Mouse (Mus musculus) spleen, adult 12 weeks (tissue): ENCODE results near the gene Cyb561d1.
A peak's percentile ranks its signal among the peaks of the same experiment; 100 is the strongest.

Source experiments
- DNase-seq: peaks from one replicate; pipeline ENCODE4 v3.0.0; 2022; ENCODE audit warnings: low spot score

Cyb561d1 gene

DNA sequence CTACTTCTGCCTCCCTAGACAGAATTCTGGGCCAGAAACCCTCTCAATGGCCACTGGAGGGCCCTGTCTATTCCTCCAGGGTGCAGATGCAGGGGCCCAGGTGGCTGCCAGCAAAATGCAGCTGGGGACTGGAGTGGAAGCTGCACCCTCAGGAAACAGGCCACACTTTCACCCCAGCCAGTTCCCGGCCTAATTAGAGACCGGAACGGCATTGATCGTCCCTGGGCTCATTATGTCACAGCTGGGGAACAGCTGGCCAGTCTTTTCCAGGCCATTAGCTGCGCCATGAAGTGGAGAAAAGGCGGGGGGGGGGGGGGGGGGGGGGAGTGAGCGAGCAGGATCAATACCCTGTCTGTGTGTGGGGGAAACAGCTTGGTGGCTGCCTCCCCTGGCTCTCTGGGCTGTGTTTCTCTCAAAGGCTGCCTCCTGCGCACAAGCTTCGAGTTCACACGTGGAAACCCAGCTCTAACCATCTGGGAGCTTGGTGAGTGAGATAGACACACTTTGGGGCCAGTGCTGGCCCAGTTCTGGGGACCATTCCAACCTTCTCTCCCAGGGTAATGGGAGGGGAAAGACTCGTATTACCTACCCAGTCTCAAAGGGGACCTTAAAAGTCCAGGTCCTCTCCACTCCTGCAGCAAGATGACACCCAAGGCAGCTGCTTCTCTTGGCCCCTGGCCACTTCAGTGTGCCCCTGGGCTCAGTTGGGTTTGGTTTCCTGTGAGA, 34.4 kb downstream of the Cyb561d1 start:
- no peak for DNase-seq

DNA sequence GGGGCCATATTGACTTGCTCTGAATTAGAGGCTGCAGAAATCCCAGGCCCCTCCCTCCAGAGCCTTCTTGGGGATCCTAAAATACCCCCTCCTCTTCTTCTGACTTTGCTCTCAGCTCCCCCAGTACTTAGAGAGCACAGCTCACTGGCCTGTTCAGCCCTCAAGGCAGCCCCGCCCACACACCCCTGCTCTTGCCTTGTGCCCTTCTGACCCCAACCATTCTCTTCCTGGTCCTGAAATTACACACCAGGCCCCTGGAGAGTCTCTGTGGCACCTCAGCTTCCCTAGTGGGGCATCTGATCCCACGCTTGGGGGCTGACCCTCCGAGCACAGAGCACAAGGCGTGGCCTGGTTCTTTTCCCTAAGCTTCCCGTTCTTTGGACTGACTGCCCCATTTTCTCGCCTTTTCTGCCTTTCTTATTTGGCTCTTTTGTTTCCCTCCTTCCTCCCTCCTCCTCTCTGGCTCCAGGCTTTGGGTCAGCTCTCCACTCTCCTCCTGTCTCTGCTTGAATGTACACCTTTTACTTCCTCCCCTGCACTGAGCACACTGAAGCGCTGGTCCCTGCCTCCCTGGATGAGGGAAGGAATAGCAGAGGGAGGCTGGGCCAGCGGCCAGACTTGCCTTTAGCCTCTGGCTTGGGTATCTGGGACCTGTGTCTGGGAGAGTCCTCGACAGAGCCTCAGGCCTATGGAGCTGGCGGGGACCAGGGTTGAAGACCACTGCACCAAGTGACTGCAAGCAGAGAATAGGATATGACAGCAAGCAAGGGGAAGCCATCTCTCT, 35.3 kb downstream of the Cyb561d1 start:
- no peak for DNase-seq

DNA sequence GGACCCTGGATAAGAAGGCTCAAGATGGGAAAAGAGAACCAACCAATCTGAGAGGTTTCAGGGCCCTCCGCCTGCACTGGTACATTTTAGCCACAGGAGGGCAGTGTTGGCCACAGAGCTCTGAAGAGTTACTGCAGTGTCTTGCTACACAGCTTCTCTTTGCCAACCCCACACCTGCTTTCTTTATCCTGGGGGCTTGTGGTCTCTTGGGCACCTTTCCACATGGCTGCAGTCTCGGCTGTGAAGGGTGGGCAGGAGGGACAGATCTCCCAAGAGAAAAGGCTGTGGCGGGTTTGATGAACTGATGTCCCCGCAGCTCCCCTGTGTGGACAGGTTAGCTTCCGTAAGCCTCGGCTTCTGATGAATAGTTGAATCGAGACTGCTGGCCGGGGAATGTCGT, 36.2 kb downstream of the Cyb561d1 start:
- peak; percentile 55 for DNase-seq

DNA sequence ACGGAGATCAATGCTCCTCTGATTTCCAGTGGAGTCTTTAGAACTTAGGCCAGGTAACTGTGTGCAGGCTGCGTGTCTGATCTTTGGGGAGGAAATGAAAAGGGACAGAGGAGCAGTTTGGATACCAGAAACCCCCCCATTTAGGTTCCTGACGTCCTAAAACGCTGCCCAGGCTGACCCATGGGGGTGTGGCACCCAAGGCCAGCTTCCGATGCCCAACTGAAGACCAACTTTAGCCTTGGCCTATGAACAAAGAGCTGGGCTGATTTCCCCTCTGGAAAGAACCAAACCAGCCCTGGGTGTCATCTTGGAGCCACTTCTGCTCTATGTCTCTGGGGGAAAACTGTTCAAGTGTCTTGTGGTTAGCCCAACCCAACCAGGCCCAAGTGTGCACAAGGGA, 36.9 kb downstream of the Cyb561d1 start:
- DNase-seq = no peak

DNA sequence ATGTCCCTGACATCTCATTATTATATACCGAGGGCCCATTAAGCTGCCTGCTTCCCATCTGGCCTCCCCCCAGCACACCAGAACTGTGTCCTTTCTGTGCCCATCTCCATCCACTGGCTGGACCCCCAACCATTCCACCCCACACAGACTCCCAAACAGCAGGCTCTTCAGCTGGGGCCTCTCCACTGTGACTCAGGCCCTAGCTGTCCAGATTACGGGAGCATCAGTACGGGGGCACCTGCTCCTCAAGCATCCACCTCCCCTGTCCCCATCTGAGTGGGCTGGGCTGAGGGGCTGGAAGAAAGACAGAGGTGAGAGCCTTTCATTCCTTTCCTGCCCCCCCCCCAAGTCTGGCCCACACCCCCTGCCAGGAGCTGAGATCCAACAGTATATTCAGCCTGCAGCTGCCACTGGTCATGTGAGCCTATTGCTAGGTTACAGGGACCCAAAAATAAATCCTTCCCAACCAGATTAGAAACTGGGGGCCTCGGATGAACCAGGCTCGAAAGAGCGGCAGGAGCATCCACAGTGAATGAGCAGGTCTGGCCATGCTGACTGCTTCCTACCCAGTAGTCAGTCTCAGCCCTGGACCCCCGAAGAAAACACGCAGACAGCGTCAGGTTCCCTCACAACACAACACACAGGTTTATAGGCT, 42.5 kb downstream of the Cyb561d1 start:
- no peak for DNase-seq

DNA sequence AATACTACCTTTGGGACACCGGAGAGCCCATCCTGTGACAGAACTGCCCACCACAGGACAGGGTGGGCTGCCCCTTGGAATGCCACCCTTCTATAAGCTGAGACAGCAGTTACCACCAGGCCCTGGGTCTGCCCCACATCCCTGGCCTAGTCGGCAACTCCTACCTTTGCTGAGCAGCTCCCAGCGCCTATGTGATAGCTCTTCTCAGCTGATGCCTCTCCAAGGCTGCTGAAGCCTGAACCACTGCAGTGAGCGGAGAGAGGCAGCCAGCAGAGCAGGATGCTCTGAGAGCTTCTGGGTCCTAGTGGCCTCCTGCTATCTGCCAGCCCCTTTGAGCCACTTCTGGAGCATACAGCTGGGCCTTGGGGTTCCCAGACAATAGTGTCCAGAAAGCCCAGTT, 46.4 kb downstream of the Cyb561d1 start, which contains the start of gene Gpr61:
Gene Gpr61, minus strand, starts transcription at position 227 of the 400 bp plus-strand sequence.
- DNase-seq = no peak

DNA sequence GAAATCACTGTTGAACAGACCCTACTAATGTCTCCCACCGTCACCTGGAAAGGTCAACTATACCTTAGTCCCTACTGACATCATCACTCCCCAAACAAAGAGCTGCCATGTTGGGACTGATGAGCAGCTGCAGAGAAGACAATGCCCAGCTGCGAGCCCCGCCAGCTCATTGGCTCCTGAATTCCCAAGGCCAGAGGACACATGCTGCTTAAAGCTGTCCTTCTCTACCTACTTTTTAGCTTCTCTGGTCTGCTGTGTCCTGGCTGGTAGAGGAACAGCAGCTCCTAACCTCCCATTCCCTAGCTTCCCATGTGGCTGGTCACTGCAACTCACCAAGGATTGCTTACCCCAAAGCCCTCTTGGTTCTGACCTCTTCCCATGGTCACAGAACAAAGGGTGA, 48.7 kb downstream of the Cyb561d1 start:
- DNase-seq = no peak

DNA sequence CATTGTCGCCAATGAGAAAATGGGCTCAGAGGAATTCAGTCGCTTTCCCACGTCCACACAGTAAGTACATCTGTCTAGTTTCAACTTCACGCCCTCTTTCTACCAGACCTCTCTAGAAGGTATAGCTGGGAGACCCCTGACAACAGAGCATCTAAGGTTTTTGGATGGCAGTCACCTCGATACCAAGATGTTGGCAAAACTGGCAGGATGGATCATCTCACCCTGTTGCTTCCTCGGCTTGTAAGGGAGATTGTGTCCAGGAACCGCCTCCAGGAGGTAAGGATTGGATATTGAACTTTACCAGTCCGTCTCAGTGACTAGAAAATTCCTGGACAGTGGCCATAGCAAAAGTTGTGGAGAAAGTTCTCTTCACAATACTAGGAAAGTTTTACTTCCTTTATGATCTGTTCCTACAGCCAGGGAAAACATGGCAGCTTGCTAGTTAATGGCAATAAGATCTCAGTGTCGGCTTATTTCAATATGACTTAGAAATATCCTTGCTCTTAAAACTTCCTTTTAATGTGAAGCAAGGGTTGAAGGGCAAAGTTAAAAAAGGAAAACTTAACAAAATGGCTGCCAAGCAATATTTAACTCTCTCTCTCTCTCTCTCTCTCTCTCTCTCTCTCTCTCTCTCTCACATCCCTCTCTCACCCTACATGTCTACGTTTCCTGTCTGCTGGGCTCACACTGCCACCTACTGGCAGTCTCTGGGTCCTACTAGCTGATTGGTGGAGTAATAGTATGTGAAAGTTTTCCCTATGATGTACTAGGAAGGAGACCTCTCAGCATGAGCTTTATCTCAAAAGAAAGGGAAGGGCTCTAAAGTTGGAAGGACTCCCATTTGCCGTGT, 53.4 kb downstream of the Cyb561d1 start:
- DNase-seq = peak; percentile 75

DNA sequence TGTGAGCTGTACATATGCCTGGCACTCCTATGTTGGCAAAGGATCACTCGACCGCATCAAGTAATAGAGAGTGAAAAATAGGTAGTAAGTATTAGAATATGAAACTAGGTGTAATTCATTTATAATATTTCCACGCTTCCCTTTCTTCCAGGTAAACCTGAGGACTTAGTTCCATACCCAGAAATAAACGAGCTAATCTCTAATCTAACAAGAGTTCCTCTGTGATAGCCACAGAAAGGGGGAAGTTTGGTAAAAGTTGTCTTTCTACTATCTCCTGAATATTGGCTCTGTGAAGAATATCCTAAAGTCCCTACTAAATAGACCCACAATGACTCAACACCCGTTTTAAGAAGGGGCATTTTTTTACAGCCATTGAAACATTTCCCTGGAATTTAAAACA, 54.3 kb downstream of the Cyb561d1 start:
- no peak for DNase-seq
